Mouse (Mus musculus) limb, embryonic 12.5 days (tissue): ENCODE results near the gene Pheta1. TPM values are rescaled to one million over a fixed set of nuclear protein-coding genes. Genes with fewer than 3 reads are reported as not detected.
"Not testable (repeated sequence)": the region's sequence is repeated elsewhere in the genome, so short reads cannot be mapped to it uniquely, and the experiment has no call there.

Experiments used
- ATAC-seq: fragments of 200-750 bp; cut with Nextera tagmentation; 2 replicates; pipeline ENCODE4 v1.8.0; 2017; ENCODE audit warnings: low read depth, moderate TSS enrichment; ENCODE audit not compliant: insufficient number of reproducible peaks, insufficient read depth, low FRiP score, low TSS enrichment
- H3K27ac ChIP-seq: fragments of 300-500 bp; sonication (generic); 2 replicates; pipeline ENCODE4 v1.5.1; 2016; ENCODE audit warnings: mild to moderate bottlenecking, moderate library complexity
- H3K27me3 ChIP-seq: fragments of 300-500 bp; sonication (generic); 2 replicates; pipeline ENCODE4 v1.6.1; 2016; ENCODE audit warnings: mild to moderate bottlenecking, moderate library complexity
- H3K36me3 ChIP-seq: fragments of 300-500 bp; sonication (generic); 2 replicates; pipeline ENCODE4 v1.6.1; 2016; ENCODE audit warnings: mild to moderate bottlenecking, moderate library complexity
- H3K4me1 ChIP-seq: fragments of 300-500 bp; sonication (generic); replicated peaks from 2 replicates; pipeline ENCODE4 v1.6.1; 2016
- H3K4me2 ChIP-seq: fragments of 300-500 bp; sonication (generic); 2 replicates; pipeline ENCODE4 v1.6.1; 2016; ENCODE audit warnings: mild to moderate bottlenecking, moderate library complexity
- H3K4me3 ChIP-seq: fragments of 300-500 bp; sonication (generic); replicated peaks from 2 replicates; pipeline ENCODE4 v1.5.1; 2016; ENCODE audit warnings: mild to moderate bottlenecking
- H3K9ac ChIP-seq: fragments of 300-500 bp; sonication (generic); replicated peaks from 2 replicates; pipeline ENCODE4 v1.6.1; 2016; ENCODE audit warnings: mild to moderate bottlenecking, moderate library complexity
- H3K9me3 ChIP-seq: fragments of 300-500 bp; sonication (generic); 2 replicates; pipeline ENCODE4 v1.6.1; 2016; ENCODE audit warnings: mild to moderate bottlenecking, moderate library complexity
- WGBS: fragments of 180-500 bp; shearing (Covaris S2); methylation state at CpG from one replicate; pipeline ENCODE4 v1.1.7; 2016; 5-methylcytosine and 5-hydroxymethylcytosine counted together
- polyA plus RNA-seq: library from polyadenylated mRNA; unstranded; fragments of >200 nt; fragmentation: Nextera tagmentation; extraction: Ambion mirVana; gene quantifications from 2 replicates; pipeline ENCODE4 v1.2.1, GENCODE M21; 2016

The Pheta1 gene
- polyA plus RNA-seq, 1 experiment from 2014 or later = 54.6 TPM

DNA sequence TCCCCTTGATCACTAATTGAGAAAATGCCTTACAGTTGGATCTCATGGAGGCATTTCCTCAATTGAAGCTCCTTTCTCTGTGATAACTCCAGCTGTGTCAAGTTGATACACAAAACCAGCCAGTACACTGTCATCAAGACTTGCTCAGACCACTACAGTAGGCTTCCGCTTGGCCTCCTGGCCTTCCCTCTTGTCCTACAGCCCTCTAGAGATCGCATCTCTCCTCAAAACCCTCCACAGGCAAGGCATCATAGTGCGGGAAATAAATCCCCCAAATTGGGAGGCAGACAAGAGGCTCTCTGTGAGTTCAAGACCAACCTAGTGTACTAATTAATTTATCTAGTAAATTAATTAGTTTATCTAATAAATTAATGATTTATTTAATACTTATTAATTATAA, 1.5 kb upstream of the Pheta1 start:
- Histone ChIP-seq H3K36me3 (peaks cover 13% of the 10 kb centered on the region), H3K4me1 (peaks cover 27% of the 10 kb centered on the region), H3K27me3 (peaks cover 34% of the 10 kb centered on the region)
- WGBS = 78% methylated on average over 3 of the region's 3 CpGs
- not testable (repeated sequence) for H3K9me3 ChIP-seq, H3K9ac ChIP-seq, H3K4me3 ChIP-seq, ATAC-seq, H3K27ac ChIP-seq, H3K4me2 ChIP-seq

DNA sequence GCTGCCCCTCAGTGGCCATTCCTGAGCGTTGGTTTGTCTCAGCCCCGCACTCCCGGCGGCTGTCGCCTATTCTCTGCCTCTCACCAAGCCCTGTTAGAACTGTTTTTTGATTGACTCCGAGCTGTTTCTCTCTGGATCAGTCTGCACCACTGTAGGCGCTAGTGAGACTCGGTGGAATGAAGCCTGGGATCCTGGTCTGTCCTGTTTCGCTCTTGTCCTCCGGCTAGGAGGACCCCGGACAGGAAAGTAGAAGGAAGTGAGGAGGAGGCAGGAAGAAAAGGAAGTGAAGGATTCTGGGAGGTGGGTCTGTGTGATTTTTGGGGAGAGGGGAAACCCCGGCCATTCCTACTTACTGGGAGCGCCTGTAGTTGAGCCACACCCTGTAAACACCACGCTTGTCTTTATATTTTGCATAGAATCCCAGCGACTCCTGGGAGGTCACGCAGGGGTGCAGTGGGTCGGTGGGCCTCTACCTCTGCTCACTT, 707 bp upstream of the Pheta1 start:
- H3K9me3 ChIP-seq = no peaks in the 10 kb centered on the region
- H3K4me2 ChIP-seq = peak overlapping the region; percentile 72
- peaks cover 28% of the 10 kb centered on the region for H3K27me3 ChIP-seq
- 0 out of 2 replicates have a peak, but pooled peaks have one; percentile 26 for ATAC-seq
- peaks cover 21% of the 10 kb centered on the region for H3K36me3 ChIP-seq
- WGBS = under 1% methylated on average over 17 of the region's 17 CpGs
- peak overlapping the region; percentile 83 for H3K4me3 ChIP-seq
- H3K4me1 ChIP-seq = peaks cover 23% of the 10 kb centered on the region
- peak overlapping the region; percentile 88 for H3K9ac ChIP-seq
- peak overlapping the region; percentile 83 for H3K27ac ChIP-seq

DNA sequence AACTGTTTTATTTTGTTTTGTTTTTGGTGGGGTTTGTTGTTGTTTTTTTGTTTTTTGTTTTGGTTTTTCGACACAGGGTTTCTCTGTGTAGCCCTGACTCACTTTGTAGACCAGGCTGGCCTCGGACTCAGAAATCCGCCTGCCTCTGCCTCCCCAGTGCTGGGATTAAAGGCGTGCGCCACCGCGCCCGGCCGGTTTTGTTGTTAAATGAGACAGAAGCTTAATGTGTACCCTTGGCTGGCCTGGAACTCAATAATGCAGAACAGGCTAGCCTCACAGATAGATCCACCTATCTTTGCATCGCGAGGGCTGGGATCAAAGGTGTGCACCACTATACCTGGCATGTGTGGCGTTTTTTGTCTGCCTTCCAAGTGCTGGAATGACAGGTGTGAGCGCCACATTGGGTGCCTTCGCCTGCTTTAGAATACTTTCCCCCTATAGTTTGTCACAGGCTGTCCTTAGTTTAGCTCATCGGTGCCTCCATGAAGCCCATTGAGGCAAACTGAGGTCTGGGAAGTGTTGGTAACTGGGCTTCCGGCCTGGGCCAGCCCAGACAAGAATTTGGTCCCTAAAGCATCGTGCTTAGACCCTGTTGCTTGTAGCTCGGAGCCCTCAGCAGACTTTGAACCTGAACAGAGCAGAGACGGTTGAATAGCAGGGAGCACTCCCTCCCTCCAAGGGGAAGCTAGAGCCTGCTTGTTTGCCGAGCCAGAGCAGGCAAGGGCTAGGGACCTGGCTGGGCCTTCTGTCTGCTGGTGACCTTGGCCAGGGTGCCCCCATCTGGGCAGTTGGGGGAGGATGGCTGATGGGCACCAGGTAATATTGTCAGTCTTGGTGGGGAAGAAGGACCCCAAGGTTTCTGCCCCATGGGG, 930 bp downstream of the Pheta1 start:
- H3K27ac ChIP-seq = no peak overlapping the region
- peaks cover 23% of the 10 kb centered on the region for H3K4me1 ChIP-seq
- peak overlapping the region; percentile 83 for H3K4me3 ChIP-seq
- peak overlapping the region; percentile 72 for H3K4me2 ChIP-seq
- peaks cover 38% of the 10 kb centered on the region for H3K36me3 ChIP-seq
- ATAC-seq = no peak
- 42% methylated on average over 20 of the region's 20 CpGs for WGBS
- peak overlapping the region; percentile 88 for H3K9ac ChIP-seq
- H3K9me3 ChIP-seq = no peaks in the 10 kb centered on the region
- H3K27me3 ChIP-seq = peaks cover 13% of the 10 kb centered on the region; the same call in 1 of the 2 replicates

DNA sequence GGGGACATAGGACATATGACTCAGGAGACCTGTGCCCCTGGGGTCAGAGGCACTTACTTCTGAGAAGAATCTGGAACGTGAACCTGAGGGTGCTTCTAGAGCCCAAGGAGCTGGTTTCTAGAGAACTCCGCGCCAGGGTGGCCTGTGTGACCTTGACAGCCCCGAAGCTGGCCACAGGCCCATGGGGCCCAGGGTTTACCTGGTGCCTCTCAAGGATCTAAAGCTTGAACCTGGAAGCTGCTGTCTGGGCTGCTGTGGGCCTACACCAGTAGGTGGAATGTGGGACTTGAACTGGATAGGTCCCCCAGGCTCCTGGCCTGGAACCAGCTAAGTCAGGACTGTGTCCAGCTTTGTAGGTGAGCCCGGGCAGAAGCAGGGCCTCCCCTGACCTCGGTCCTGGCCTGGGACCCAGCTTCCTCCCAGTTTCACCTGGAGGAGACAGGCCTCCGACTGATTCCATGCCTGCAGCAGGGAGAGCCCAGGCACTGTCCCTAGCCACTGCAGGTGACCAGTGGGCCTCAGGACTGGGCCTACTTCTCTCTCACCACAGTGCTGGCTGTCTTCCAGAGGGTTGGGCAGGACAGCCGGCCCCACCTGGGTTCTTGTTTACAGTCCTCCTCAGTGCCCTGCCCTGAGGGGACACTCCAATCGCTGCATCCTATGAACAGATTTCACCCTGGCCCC, 4.7 kb downstream of the Pheta1 start:
- ATAC-seq = no peak
- Histone ChIP-seq H3K27me3 (no peaks in the 10 kb centered on the region), H3K4me3 (no peak overlapping the region), H3K4me1 (peaks cover 18% of the 10 kb centered on the region), H3K9ac (no peak overlapping the region), H3K36me3 (peaks cover 56% of the 10 kb centered on the region), H3K4me2 (no peak overlapping the region), H3K27ac (no peak overlapping the region), H3K9me3 (no peaks in the 10 kb centered on the region)
- 93% methylated on average over 9 of the region's 9 CpGs for WGBS

DNA sequence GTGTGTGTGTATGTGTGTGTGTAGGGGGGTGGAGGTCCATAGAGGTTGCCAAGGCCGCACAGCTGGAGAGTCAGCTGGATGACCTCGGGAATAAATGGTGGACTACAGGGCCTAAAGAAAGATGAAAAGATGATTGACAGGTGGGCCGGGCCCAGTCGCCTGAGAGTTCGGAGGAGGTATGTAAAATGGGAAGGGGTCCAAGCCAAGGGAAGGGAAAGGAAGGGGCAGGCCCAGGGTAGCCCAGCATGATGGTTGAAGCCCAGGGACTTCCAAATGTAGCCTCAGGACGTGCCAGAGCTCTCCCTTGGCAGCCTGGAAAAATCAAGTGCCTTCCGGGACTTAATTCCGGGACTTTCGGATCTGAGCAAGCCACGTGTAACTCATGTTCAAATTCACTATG, 6.0 kb downstream of the Pheta1 start:
- no peaks in the 10 kb centered on the region for H3K9me3 ChIP-seq
- H3K36me3 ChIP-seq = peaks cover 56% of the 10 kb centered on the region
- WGBS = 87% methylated on average over 10 of the region's 10 CpGs
- H3K4me1 ChIP-seq = peaks cover 14% of the 10 kb centered on the region
- no peak for ATAC-seq
- H3K4me2 ChIP-seq = no peak overlapping the region
- H3K4me3 ChIP-seq = no peak overlapping the region
- no peaks in the 10 kb centered on the region for H3K27me3 ChIP-seq
- no peak overlapping the region for H3K9ac ChIP-seq
- H3K27ac ChIP-seq = no peak overlapping the region

DNA sequence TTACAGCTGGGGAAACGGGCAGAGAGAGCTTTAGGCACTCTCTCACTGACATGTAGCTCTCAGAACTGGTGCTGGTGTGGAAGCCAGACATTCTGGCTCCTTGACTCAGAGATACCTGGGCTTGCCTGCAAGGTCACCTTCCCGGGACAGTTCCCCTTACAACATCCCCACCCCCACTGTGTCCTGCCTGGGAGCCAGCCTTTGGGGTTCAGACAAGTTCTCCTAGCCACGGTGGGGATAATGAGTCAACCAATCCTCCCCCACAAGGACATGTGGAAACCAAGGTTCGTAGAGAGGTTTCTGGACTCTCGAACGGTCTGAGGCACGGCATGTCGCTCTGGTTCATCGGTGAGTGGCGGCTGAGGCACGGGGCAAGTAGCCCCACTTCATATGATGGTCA, 8.0 kb downstream of the Pheta1 start:
- no peak for ATAC-seq
- Histone ChIP-seq H3K9me3 (peaks cover 6% of the 10 kb centered on the region), H3K9ac (no peak overlapping the region), H3K4me3 (no peak overlapping the region), H3K4me1 (no peaks in the 10 kb centered on the region; the same call in 1 of the 2 replicates), H3K36me3 (peaks cover 56% of the 10 kb centered on the region), H3K27me3 (no peaks in the 10 kb centered on the region), H3K4me2 (no peak overlapping the region), H3K27ac (no peak overlapping the region)
- 86% methylated on average over 11 of the region's 11 CpGs for WGBS

DNA sequence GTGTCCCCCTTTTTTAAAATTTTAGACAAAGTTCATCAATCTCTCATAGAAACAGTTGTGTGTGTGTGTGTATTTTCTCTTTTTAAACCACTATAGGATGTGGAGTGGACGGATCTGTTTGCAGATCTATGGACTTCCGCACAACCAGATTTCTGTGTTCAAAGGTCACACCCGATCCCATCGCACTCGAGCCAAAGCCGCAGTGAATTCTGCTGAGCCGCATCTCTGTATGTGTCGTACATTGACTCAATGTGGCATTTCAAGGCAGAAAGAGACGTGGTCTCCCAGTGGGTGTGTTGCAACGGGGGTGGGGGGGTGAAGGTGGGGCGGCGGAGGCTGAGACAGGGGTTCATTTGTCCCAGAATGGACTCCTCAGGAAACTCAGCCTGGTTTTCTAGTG, 9.6 kb downstream of the Pheta1 start:
- H3K9me3 ChIP-seq = peaks cover 6% of the 10 kb centered on the region
- 92% methylated on average over 12 of the region's 12 CpGs for WGBS
- H3K36me3 ChIP-seq = peaks cover 39% of the 10 kb centered on the region
- H3K27ac ChIP-seq = no peak overlapping the region
- no peak overlapping the region for H3K4me3 ChIP-seq
- H3K4me2 ChIP-seq = no peak overlapping the region
- no peaks in the 10 kb centered on the region for H3K27me3 ChIP-seq
- ATAC-seq = no peak
- no peak overlapping the region for H3K9ac ChIP-seq
- no peaks in the 10 kb centered on the region; the same call in 1 of the 2 replicates for H3K4me1 ChIP-seq

DNA sequence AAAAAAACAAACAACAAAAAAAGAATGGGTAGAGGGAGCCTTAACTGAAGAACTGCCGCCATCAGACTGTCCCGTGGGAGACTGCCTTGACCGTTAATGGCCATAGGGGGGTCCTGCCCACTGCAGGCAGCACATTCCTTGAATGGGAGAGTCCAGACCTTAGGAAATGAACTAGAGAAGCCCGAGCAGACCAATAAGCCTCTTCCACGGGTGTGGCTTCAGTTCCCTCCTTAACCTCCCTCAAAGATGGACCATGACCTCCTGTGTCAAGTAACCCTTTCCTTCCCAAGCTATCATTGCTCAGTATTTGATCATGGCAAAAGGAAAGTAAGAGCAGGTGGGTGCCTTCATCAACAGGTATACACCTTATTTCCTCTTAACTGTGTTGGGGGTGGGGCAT, 13.2 kb downstream of the Pheta1 start:
- Histone ChIP-seq H3K9me3 (peaks cover 6% of the 10 kb centered on the region), H3K27ac (no peak overlapping the region), H3K4me2 (no peak overlapping the region), H3K36me3 (peaks cover 14% of the 10 kb centered on the region), H3K9ac (no peak overlapping the region), H3K27me3 (0 out of 2 replicates have a peak, but pooled peaks cover 2% of the 10 kb centered on the region), H3K4me1 (0 out of 2 replicates have a peak, but pooled peaks cover 3% of the 10 kb centered on the region), H3K4me3 (no peak overlapping the region)
- no peak for ATAC-seq
- WGBS = 55% methylated on average over 5 of the region's 5 CpGs

DNA sequence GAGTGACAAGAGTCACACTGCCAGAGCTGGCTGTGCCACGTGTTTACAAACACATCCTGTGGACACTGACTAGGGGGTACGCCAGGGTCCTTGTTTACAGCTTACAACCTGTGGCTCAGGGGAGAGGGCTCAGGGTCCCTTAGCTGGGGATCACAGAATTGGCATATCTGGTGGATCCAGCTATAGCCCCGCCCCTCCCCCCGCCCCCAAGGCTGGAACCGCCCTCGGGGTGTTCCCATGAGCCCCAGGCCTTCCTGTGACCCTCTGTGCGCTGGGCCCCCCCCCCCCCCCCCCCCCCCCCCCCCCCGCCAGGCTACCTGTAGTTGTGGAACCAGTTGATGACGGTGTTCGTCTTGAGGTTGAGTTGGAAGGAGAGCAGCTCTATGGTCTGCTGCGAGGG, 15.5 kb downstream of the Pheta1 start:
- Histone ChIP-seq H3K4me3 (0 out of 2 replicates have a peak overlapping the region, but pooled peaks have one; percentile 8), H3K4me2 (peak overlapping the region; percentile 47), H3K27ac (no peak overlapping the region), H3K4me1 (0 out of 2 replicates have a peak, but pooled peaks cover 3% of the 10 kb centered on the region), H3K27me3 (0 out of 2 replicates have a peak, but pooled peaks cover 2% of the 10 kb centered on the region), H3K9ac (no peak overlapping the region), H3K9me3 (peaks cover 6% of the 10 kb centered on the region), H3K36me3 (peaks cover 8% of the 10 kb centered on the region)
- no peak for ATAC-seq
- 8% methylated on average over 10 of the region's 11 CpGs for WGBS

DNA sequence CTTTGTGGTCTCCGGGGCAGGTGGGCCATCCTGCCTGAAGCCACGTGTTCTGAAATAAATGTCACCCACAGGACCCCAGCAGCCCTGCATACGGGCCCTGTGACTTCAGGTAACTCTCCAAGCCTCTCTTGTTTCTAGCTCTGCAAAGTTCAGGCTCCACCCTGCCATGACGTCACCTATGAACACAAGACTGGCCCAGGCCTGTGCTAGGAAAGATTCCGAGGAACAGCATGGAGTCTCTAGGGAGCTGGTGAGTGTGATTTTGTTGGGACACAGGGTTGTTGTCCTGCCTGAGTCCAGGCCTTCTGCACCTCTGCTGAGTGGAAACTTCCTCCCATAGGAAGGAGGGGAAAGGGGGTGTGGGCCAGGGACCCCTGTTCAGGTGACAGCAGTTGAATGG, 19.2 kb downstream of the Pheta1 start:
- H3K4me3 ChIP-seq = no peak overlapping the region
- WGBS = 50% methylated on average over 5 of the region's 5 CpGs
- H3K9me3 ChIP-seq = no peaks in the 10 kb centered on the region
- ATAC-seq = no peak
- H3K27me3 ChIP-seq = 0 out of 2 replicates have a peak, but pooled peaks cover 2% of the 10 kb centered on the region
- no peaks in the 10 kb centered on the region for H3K36me3 ChIP-seq
- 0 out of 2 replicates have a peak, but pooled peaks cover 3% of the 10 kb centered on the region for H3K4me1 ChIP-seq
- no peak overlapping the region for H3K9ac ChIP-seq
- no peak overlapping the region for H3K4me2 ChIP-seq
- no peak overlapping the region for H3K27ac ChIP-seq

DNA sequence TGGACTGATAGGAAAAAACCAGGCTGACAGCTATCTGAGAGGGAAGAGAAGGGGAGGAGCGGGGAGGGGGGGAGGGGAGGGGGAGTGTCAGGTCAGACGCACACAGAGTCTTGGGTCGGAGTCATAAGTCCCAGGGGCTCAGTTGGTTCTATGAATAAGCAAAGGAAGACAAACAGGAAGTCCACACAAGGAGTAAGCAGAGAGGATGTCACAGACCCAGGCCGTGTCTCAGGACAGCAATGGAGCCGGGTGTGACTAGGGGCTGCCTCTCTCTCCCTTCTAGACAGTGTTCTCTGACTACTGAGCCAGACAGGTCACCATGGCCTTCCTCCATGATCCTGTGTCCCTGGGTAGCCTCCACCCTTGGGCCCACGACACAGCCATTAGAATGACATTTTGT, 22.0 kb downstream of the Pheta1 start:
- Histone ChIP-seq H3K9ac (no peak overlapping the region), H3K27ac (no peak overlapping the region), H3K36me3 (no peaks in the 10 kb centered on the region), H3K4me3 (no peak overlapping the region), H3K9me3 (no peaks in the 10 kb centered on the region), H3K4me1 (no peaks in the 10 kb centered on the region), H3K27me3 (0 out of 2 replicates have a peak, but pooled peaks cover 11% of the 10 kb centered on the region), H3K4me2 (no peak overlapping the region)
- no peak for ATAC-seq
- WGBS = 88% methylated on average over 6 of the region's 6 CpGs
